Comparison of ENCODE assay signal across 8 mouse cellular contexts in the genomic region with DNA sequence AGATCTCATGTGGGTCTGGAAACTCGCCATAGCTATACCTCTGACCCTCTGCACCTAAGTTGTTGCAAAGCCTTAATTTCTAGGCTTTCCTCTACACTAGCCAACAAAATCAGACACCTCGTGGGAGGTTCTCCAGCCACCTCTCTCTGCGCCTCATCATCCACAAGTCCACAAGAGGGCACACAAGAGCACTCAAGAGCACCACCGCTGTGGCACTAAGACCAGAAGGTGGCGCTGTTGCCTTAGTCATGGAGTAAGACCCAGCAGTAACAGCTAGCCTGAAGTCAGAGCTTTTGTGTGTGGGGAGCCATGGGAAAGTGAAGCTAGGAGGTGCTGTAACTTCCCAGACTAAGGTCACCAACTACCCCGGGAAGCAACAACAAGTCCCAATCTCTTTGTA. TPM values are rescaled to one million over a fixed set of nuclear protein-coding genes. Genes with fewer than 3 reads are reported as not detected.
DNase-seq lines count a peak whose midpoint lies in the region; ATAC-seq lines count a peak whose summit lies in the region.

No protein-coding gene starts in this region.

- no peak overlapping the region for H3K27ac ChIP-seq in intestine, embryonic 14.5 days (ENCODE audit: low read depth)
- peak overlapping the region; percentile 52; the same call in 1 of the 2 replicates for H3K27ac ChIP-seq in midbrain, embryonic 10.5 days (replicated peaks)

- intact Hi-C loops in left cerebral cortex, postnatal 10 days (cut with DNase I): loop anchor here (1.0 to 5.0 kb wide), 2 partner anchors 457 to 602 kb away; no protein-coding TSS in a partner anchor

- H3K4me1 ChIP-seq in intestine, embryonic 14.5 days (replicated peaks; ENCODE audit: control insufficient read depth, insufficient read depth, low read length): no peaks in the 10 kb centered on the region
- H3K4me1 ChIP-seq in midbrain, embryonic 10.5 days: peaks cover 3% of the 10 kb centered on the region; the same call in 1 of the 2 replicates

- peak; percentile 95 to 96 for DNase-seq in adrenal gland, adult 18-20 months (ENCODE audit: low spot score in 2 of 2)
- peak; percentile 99 for DNase-seq in embryo, embryonic 11 days
- peak; percentile 80 for DNase-seq in gastrocnemius, postnatal 25 days
- DNase-seq in intestine, embryonic 14.5 days (ENCODE audit: low spot score): peak; percentile 97
- peak; percentile 92 to 94 for DNase-seq in left cerebral cortex, postnatal 10 days (ENCODE audit: extremely low spot score in 1 of 2, low spot score in 2 of 2)
- DNase-seq in midbrain, embryonic 10.5 days (ENCODE audit: low spot score): peak; percentile 92
- peak; percentile 99 for DNase-seq in right cerebral cortex, postnatal 4 days
- DNase-seq in yolk sac, embryonic 10.5 days (ENCODE audit: low spot score): peak; percentile 83

- no peaks in the 10 kb centered on the region for H3K36me3 ChIP-seq in intestine, embryonic 14.5 days (ENCODE audit: control insufficient read depth, insufficient read depth, low read length)
- no peaks in the 10 kb centered on the region for H3K36me3 ChIP-seq in midbrain, embryonic 10.5 days

- H3K9me3 ChIP-seq in intestine, embryonic 14.5 days (ENCODE audit: control insufficient read depth, low read length): no peaks in the 10 kb centered on the region
- no peaks in the 10 kb centered on the region for H3K9me3 ChIP-seq in midbrain, embryonic 10.5 days (replicated peaks)

- H3K9ac ChIP-seq in intestine, embryonic 14.5 days (ENCODE audit: low read length): no peak overlapping the region

- no peak overlapping the region for H3K4me3 ChIP-seq in intestine, embryonic 14.5 days (ENCODE audit: low read depth, low read length)
- no peak overlapping the region for H3K4me3 ChIP-seq in midbrain, embryonic 10.5 days

- no peaks in the 10 kb centered on the region for H3K27me3 ChIP-seq in intestine, embryonic 14.5 days (replicated peaks; ENCODE audit: control insufficient read depth, insufficient read depth, low read length)
- H3K27me3 ChIP-seq in midbrain, embryonic 10.5 days (ENCODE audit: low read depth, poor library complexity, severe bottlenecking): no peaks in the 10 kb centered on the region

- 2% methylated on average over 6 of the region's 6 CpGs for WGBS in intestine, embryonic 14.5 days
- WGBS in midbrain, embryonic 10.5 days: 4% methylated on average over 6 of the region's 6 CpGs

- H3K4me2 ChIP-seq in intestine, embryonic 14.5 days (ENCODE audit: low read length): no peak overlapping the region

- peak; percentile 78 for ATAC-seq in intestine, embryonic 14.5 days (replicated peaks; ENCODE audit: low FRiP score, low TSS enrichment, low read depth)

RNA-seq across cellular contexts. Expression of gene Snx19, which starts 53.6 kb away (rescaled TPM):
- total RNA-seq in adrenal gland, adult 18-20 months (2021): 10 to 100 TPM; 25.6 to 28.3 TPM
- total RNA-seq in gastrocnemius, postnatal 25 days (2021): 10 to 100 TPM; 19.7 to 20.5 TPM
- 20.9 and 22.1 TPM in 2 replicates for polyA plus RNA-seq in intestine, embryonic 14.5 days (2014; fragmentation: Nextera tagmentation; extraction: Ambion mirVana)
- total RNA-seq in left cerebral cortex, postnatal 10 days (2021): 10 to 100 TPM; 36.9 to 37.5 TPM
- polyA plus RNA-seq in midbrain, embryonic 10.5 days (2016; fragmentation: Nextera tagmentation; extraction: Ambion mirVana): 21.7 and 25.1 TPM in 2 replicates
